Mouse (Mus musculus): ENCODE measurements at regions not wholly inside any gene's neighbourhood (a gene's known extent, or its start where the extent isn't known, plus 50 kb on each side); places are given as distances from the start of the nearest gene placed in this dataset.

DNA sequence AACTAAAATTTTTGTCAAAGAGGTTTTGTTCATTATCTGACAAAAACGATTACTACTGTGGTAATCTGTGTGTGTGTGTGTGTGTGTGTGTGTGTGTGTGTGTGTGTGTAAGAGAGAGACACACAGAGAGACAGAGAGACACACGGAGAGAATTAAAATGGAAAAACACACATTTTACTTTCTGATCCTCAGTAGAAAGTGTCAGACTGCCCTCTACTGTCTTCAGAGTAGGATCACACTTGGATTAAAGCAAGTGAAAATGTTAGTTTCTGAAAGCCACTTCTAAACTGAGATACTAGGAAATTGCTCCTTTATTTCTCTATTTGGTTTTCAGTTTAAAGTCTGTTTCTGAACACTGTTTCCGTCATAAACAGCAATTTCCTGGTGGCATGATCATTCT, 57.3 kb upstream of the Cylc1 start:
- intact Hi-C loops (cut with DNase I): loop anchor here (10.0 kb wide), 3 partner anchors 1318 to 1648 kb away; no protein-coding TSS in a partner anchor
- DNase-seq (ENCODE audit: extremely low spot score in 1 of 2, low spot score in 2 of 2): no peak
- Histone ChIP-seq H3K27ac (no peak overlapping the region), H3K4me3 (no peak overlapping the region)
- peak; percentile 57 for TF ChIP-seq CTCF (IDR thresholded peaks at IDR 0.05)
